Mouse (Mus musculus): ENCODE data around the gene Mzf1.
"Not testable (repeated sequence)": the region's sequence is repeated elsewhere in the genome, so short reads cannot be mapped to it uniquely, and the experiment has no call there.

The Mzf1 gene

DNA sequence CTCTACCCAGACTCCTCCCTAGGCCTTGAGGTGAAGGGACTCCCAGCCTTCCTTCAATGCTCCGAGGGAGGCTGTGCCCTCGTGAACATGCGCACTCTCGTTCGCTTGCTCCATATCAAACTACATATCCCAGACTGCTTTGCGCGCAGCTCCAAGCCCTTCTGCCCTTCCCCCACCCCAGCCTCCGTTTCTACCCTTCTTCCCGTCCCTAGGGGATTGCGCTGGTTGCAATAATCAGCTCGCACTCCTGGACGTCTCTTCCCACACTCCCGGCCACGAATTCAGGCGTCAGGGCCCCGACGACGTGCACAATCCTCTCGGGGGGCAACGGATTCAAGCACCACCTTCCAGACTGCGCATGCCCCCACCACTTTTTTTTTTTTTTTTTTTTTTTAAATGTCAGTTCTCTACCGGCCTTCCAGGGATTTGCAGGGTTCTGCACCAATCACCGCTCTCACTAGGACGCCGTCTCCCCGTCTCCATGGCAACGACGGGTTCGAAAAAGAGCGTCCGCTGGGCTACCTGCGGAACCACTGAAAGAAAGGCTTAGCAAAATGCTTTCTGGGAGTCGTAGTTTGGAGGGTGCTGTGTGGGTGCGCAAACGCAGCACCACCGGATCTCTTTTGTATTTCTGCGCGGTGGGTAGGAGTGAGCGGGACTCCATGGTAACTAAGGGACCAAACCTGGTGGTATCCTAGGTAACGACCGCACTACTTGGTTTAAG lies at the start of gene Mzf1:
TSS of gene Mzf1 (minus strand) at position 478 of the 724 bp plus-strand sequence.
- DNase-seq = peak; percentile 99

DNA sequence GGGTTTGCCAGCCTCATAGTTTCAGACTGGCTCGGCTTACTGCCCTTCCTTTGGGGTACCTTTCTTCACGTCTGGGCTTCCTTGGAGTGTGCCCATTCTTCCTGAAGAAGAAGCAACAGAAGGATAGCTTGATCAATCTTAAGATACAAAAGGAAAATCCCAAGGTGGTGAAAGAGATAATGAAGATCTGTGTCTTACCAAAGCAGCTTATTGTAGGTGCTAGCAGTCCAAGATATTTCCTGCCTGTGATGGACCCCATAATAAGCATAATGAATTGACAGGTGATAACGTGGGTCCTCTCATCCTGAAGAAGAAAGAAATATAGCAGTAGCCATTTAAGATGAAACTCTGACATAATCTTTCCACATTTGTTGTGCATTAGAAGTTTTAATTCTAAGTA lies 40.5 kb upstream of the Mzf1 start, which contains the start of gene Vmn1r85:
TSS of gene Vmn1r85 (minus strand) at position 101 of the 400 bp plus-strand sequence.
- DNase-seq = no peak

DNA sequence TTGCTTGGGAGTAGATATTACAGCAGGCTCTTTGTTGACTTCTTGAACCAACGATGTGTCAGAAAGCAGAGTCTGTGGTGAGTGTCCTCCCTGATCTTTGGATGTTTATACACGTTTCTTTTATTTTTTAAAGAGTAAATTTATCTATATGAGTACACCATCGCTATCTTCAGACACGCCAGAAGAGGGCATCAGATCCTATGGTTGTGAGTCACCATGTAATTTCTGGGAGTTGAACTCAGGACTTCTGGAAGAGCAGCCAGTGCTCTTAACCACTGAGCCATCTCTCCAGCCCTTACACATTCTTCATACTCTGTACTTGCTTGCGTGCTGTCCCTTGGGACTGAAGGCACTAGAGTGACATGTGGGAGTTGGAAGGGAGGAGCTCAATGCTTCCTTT lies 17.7 kb upstream of the Mzf1 start:
- no peak for DNase-seq

DNA sequence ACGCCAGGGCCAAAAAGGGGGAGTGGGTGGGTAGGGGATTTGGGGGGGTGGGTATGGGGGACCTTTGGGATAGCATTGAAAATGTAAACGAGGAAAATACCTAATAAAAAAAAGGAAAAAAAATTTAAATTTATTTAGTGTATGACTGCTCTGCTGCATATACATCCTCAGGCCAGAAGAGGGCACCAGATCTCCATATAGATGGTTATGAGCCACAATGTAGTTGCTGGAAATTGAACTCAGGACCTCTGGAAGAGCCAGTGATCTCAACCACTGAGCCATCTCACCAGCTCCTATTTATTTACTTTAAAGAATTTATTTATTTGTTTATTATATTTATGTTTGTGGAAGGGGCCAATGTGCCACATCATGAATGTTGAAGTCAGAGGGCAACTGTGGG lies 8.8 kb upstream of the Mzf1 start:
- not testable (repeated sequence) for DNase-seq

DNA sequence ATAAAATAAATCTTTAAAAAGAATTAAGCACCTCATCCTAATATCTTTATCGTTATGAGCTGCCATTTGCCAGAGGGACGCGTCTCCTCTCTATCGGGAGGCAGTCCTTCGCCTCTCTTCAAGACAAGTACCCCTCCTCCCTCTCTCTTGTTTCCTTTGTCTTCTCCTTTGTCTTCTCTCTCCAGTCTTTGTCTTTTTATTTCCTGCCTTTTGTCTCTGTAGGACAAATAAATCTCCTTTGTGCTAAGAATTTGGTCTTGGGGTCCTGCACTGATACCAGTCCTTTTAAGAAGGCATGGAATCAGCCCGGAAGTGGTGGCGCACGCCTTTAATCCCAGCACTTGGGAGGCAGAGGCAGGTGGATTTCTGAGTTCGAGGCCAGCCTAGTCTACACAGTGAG lies 5.0 kb upstream of the Mzf1 start:
- DNase-seq = no peak

DNA sequence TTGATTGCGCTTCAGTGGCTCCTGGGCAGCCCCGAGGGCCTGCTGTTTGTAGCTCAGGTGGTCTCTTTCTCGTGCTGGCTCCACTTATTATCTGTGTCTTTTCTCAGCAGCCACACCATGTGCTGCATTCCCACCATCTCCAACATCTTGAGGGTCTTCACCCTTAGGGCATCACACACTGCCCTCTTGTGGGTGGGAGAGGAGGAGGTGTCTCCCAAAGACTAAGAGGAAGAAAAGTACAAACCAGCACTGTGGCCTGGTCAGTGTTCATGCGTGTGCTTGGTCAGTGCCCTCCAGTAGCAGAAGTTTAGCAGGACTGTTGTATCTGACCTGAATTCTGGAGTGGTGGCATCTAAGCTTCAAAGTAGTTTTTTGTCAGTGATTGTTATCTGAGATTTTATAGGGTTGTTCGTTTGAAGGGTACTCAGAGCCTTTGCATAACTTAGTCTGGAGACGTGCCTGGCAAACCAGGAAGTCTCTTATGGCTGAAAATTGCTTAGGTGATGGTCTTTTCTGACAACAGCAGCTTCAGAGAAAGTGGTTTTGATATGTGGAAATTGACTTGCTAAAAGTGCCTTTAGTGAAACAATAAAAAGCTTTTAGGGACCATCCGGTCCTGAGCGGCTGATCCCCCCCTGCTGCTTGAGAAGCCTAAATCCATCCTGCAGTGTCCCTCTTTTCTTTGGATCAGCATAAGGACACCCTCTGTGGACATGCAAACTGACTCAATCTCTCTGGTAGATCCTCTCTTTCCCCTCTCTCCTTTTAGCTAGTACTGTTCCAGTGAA lies 2.5 kb upstream of the Mzf1 start:
- DNase-seq = peak; percentile 46

DNA sequence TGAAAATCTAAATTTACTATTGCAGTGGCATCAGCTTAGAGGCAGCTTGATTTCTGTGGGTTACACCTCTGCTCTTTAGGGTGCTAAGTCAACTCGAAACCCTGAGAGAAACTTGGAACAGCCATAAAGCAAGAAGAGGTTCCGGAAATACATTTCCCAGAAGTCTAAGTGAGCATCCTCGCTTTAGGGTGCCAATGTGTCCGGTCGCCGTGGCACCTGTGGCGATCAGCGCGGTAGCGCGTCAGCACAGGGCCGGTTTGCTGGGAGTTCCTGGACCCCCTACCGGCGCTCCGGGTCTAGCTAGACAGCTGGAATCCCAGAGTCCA lies 640 bp downstream of the Mzf1 start:
- no peak for DNase-seq

DNA sequence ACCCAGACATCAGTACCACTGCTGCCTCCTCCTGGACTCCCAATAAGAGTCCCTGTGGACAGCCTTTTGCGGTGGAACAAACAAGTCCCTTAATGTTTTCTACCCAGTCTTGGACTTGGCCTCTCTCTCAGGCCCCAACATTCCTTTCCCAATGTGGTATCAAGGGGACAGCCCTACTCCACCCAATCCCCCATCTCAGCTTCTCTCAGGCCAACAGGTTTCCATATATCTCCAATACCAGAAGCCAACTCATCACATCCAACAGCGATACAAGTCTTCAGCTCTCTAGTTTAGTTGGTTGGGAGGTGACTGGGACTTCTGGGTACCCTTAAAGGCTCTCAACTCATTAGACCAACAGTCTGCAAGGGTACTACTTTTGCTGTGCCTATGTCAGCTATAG lies 1.1 kb downstream of the Mzf1 start:
- DNase-seq = no peak

DNA sequence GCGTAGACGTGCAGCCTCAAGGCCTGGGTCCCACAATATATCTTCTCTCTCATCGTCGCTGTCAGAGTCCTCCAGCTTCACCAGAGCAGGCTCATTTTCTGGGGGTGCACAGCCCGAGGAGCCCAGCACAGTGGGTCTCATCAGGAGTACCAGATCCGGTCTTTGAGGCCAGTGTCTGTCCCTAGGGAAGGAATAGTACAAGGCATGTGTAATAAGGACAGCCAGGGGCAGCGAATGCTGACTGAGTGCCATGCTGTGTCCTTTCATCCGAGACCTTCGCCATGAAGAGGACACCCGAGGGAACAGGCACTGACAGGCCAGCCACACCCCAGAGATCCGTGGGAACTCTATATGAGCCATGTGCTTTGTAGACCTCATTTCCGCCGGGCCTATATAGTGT lies 1.6 kb downstream of the Mzf1 start:
- DNase-seq = no peak

DNA sequence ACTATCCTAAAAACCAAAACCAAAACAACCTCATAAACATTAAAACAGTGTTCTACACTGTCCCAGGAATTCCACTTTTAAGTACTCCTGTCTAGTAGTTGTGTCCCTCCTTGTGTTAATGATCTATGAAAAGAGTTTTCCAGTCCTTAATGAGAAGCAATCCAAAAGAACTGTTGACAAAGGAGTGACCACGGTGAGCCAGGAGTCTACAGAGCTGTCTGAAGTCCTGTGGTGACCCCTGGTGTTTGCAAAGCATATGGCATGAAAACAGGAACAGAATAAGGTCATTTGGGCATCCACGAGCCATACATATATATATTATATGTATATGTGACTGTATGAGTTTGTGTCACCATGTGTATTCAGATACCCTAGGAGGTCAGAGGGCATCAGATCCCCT lies 8.5 kb downstream of the Mzf1 start:
- peak; percentile 87 for DNase-seq

DNA sequence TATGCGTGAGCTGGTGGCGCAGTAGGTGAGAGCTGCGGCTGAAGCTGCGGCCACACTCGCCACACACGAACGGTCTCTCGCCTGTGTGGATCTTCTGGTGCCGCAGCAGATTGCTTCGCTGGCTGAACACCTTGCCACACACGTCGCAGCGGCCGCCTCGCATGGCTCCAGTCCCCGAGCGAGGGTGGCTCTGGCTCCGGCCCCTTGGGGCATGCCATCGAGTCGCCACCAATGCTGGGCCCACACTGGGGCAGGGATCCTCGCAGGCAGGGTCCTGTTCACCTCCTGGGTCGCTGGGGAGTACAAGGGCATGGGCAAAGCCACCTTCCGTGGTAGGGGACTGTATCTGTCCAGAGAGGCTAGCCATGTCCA lies 10.3 kb downstream of the Mzf1 start:
- no peak for DNase-seq

DNA sequence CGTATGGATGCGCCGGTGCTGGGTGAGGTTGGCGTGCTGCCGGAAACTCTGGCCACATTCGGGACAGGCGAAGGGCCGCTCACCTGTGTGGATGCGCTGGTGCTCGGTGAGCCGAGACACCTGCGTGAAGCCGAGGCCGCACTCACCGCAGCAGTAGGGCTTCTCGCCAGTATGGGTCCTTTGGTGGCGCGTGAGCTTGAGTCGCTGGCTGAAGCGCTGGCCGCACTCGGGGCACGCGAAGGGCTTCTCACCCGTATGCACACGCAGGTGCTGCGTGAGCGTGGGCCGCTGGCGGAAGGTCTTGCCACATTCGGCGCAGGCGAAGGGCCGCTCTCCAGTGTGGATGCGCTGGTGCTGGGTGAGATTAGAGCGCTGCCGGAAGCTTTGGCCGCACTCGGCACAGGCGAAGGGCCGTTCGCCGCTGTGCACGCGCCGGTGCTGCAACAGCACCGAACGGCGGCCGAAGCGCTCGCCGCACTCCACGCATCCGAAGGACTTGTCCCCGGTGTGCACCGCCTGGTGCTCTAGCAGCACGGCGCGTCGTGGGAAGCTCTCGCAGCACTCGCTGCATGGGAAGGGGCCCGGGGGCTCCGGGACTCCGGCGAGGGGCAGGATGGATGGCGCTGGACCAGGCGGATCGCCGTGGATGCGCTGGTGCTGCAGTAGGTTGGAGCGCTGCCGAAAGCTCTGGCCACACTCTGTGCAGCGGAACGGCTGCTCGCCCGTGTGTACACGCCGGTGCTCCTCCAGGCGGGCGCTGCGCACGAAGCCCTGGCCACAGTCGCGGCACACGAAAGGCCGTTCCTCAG lies 10.9 kb downstream of the Mzf1 start:
- DNase-seq = peak; percentile 62

DNA sequence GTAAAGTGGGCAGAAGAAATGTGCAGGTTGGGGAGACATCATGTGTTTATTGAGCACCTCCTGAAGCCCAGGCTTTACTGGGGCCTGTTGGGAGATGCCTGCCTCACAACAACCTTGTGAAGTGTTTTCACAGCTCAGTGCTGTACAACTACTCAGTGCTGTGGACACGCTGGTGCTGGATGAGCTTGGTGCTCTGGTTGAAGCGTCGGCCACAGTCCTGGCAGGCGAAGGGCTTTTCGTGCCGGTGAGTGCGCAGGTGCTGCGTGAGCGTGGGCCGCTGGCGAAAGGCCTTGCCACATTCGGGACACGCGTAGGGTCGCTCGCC lies 11.5 kb downstream of the Mzf1 start:
- DNase-seq = no peak

DNA sequence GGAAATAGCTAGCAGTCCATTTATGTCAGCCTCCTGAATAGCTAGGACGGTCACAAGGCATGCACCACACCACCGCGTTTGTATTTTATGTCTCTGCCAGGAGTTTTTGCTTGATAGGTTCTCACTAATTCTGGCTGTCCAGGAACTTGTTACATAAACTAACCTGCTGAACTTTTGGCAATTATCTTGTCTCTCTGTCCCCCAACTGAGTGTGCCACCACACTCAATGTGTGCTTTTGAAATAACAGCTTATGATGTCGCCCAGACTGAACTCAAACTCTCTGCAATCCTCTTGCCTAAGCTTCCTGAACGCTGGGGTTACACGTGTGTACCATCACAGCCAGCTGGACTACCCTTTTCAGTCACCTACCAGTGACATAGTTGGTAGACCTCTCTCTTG lies 12.1 kb downstream of the Mzf1 start:
- DNase-seq = no peak

DNA sequence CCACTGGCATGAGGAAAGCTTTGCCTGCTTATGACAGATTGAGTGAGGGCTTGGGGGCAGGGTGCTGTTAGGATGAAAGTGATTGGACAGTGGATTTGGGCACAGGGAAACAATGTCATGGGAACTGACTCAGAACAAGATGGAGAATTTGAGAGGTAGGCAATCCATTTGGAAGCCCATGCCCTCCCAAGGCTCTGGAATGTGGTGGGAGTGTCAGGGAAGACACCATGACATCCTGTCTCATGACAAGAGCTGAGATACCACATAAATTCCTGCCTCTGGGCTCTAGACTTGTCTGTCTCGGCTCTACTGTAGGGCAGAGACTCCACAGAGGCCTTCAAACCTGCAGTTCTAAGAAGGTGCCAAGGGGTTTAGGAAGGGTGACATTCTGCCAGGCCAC lies 13.3 kb downstream of the Mzf1 start:
- no peak for DNase-seq

DNA sequence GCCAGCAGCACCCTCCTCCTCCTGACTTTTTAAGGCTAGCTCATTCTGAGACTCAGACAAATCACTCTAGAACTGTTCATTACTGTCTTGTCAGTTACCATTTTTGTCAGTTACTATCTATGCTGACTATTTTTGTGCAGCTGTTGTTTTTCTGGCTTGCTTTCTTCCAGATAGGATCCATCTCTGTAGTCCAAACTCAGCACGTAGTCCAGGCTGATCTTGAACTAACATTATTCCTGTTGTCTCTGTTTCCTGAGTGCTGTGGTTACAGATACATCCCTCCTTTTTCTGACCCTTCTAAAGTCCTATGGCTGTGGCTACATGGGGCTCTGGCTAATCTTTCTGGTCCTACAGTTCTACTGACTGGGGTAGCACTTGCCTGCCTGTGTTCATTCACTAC lies 15.4 kb downstream of the Mzf1 start:
- no peak for DNase-seq

DNA sequence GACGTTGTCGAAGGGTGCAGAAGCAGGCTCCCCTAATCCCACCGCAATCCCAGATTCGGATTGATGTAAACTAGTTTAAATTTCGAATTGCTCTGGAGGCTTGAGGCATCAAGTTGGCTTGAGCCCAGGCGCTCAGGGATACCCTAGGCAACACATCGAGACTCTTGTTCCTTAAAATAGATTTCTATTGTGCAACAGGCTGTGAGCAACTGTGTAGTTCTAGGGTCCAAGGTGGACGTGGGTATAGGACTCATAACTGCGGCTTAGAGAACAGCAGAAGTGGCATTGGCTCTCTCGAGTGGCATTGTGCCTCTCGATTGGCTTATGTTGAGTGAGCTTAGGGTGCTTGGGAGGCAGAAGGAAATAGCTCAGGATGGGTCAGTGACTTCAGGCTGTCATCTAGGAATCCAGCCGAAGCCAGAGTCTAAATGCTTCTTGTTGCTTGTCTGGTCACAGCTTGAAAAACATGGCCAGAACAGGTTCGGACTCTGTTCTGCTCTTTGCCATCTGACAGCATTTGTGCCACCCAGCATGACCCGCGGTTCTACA lies 15.9 kb downstream of the Mzf1 start:
- peak; percentile 40 for DNase-seq

DNA sequence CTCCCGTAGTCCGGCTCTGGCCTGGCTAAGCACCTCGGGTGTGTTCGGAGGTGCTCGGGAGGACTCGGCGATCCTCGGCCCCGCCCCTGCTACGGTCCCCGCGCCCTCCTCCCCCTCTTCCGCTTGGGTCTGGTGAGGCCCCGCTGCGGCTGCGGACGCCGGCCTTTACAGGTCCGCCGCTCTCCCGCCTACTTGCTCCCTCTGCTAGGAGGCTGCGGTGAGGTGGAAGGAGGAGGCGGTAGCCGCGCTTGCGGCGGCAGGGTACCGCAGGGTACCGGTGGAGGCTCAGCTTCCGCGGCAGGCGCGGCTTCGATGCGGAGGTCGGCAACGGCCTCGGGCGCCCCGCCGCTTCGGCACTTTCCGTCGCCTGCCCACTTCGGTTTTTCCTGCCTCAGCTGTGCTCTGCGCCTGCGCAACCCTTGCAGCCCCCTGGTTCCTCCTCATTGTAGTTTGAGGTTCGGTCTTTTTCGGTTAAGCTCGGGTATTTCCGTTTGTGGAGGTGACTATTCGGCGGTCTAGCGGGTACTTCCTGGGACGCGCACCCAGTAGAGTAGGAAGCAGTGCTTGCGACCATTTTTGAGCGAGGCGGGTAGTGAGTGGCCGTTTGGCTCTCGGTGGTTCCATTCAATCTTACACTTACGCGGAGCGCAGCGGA lies 16.5 kb downstream of the Mzf1 start, which contains the start of gene Ube2m:
TSS of gene Ube2m (minus strand) at position 375 of the 655 bp plus-strand sequence.
- DNase-seq = peak; percentile 99

DNA sequence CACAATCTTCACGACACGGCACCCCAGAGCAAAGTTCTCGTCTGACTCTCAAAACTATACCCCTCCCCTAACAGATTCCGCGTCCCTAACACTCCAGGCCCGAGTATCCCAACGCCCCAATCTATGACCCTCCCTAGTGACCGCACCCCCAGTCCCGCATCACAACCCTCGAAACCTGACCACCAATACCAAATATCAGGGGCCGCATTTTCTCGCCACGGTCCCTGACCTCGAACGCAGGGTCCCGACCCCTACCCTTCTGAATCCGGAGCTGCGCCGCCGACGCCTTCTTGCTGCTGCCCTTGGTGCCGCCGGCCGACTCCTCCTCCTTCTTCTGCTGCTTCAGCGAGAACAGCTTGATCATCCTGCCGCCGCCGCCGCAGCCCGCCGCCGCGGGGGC lies 17.2 kb downstream of the Mzf1 start:
- no peak for DNase-seq

DNA sequence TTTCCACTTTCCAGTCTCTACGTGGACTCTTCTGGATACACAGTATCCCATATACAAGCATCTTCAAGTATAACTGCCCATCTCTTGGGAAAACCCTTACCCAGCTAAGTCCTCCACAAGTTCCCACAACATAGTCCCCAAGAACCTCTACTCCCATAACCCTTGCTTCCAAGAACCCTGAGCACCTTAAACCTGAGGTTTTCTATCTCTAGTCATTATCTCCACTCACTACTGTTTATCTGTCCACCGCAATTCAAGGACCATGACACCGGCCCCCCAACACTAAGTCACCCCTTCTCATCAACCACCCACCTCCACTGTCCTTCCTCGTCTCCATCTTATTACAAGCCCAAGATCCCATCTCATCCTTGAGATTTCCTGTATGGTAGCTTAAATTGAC lies 17.8 kb downstream of the Mzf1 start:
- DNase-seq = no peak

DNA sequence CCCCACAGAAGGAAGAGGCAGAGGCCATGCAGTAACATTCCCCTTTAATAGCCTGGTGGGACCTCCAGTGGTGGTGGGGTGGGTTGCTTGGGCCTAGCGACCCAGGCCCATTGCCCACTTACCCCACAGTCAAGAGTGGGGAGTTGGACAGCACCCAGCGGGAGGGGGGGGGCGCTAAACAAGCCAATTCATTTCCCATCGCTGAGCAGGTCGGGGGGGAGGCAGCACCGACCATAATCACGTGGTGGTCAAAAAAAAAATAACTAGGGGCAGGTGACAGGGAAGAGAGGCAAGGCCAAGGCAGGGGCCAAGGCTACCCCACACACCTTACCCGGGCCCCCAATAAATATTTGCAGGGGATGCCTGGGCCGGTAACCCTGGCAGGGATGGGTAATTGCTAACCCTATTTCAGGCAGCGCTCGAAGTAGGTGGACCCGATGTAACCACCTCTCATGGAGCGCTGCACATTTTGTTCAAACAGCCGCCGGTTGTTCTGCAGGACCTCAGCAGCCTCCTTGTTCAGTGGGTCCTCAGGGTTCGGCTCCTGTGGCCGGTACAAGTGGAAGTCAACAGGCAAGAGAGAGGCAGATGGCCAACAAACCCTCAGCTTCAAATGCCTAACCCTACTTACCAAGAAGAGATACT lies 19.2 kb downstream of the Mzf1 start:
- no peak for DNase-seq
